Mouse (Mus musculus) heart, adult 10 weeks (tissue): ENCODE results near the gene Plxdc2. TPM values are rescaled to one million over a fixed set of nuclear protein-coding genes. Genes with fewer than 3 reads are reported as not detected.

Source experiments
- polyA plus RNA-seq: library from polyadenylated mRNA; stranded (reverse); fragments of 350-450 nt; fragmentation: Illumina TruSeq; extraction: RNeasy Lipid Tissue Mini Kit (QIAGEN cat#74804); gene quantifications from one replicate; pipeline ENCODE4 v1.2.3, GENCODE M21; 2014; ENCODE audit warnings: low read depth, low replicate concordance

The Plxdc2 gene
- polyA plus RNA-seq, result 16.5 TPM

GRCm38 (mm10) chr2:16356106-16356818 is at the start of gene Plxdc2:
TSS of gene Plxdc2 (plus strand) at chr2:16356304.

